Mouse (Mus musculus): ENCODE data around the gene Cep350. TPM values are rescaled to one million over a fixed set of nuclear protein-coding genes. Genes with fewer than 3 reads are reported as not detected.
A peak's percentile ranks its signal among the peaks of the same experiment; 100 is the strongest.

Gene Cep350
- polyA plus RNA-seq (2012; rRNA removed) = 11.4 and 13.7 TPM in 2 replicates

- DNase-seq (ENCODE audit: extremely low spot score in 1 of 2, low spot score in 1 of 2) = peak; percentile 95 to 97
Observed at GRCm38 (mm10) chr1:155973068-155973718, at the start of gene Cep350. TSS of gene Cep350 (minus strand) at chr1:155973255.

- DNase-seq (ENCODE audit: extremely low spot score in 1 of 2, low spot score in 1 of 2) = no peak
Observed at GRCm38 (mm10) chr1:156020402-156020801, 47.3 kb upstream of the Cep350 start.

DNA sequence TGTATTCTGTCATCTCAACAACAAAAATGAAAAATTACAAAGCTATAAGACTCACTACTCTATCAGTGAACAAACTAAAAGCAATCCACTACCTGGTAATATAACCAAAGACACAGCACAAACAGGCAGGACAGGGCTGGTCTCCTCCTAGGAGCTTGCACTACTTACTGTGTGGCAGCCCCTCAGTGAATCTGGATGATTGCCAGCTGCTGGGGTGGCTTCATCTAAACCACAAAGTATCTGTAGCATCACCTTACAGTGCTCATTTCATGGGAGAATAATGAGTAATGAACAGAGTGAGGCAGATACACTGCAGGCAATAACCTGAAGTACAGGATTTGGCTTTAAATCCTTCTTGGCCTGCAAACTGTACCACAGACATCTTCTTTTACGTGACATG lies 46.7 kb upstream of the Cep350 start:
- no peak for DNase-seq (ENCODE audit: extremely low spot score in 1 of 2, low spot score in 1 of 2)

GRCm38 (mm10) chr1:156009003-156009402 lies 35.9 kb upstream of the Cep350 start:
- no peak for DNase-seq (ENCODE audit: extremely low spot score in 1 of 2, low spot score in 1 of 2)

DNA sequence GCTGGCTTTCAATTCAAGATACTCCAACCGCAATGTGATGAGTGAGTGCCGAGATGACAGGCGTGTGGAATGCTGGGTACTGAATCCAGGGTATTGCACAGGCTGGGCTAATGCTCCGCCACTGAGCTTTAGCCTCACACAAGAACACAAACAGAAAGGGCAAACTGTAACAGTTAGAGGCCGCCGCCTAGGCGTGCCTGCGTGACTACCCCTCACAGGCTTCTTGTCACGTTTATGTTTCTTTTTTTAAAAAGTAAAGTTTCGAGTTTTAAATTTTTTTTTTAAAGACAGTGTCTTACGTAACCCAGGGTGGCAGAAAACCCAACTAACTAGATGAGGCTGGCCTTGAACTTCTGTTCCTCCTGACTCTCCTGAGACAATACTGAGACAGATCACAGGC lies 32.9 kb upstream of the Cep350 start:
- no peak for DNase-seq (ENCODE audit: extremely low spot score in 1 of 2, low spot score in 1 of 2)

- DNase-seq (ENCODE audit: extremely low spot score in 1 of 2, low spot score in 1 of 2) = no peak
Observed at GRCm38 (mm10) chr1:156003201-156003935, 30.3 kb upstream of the Cep350 start.

DNA sequence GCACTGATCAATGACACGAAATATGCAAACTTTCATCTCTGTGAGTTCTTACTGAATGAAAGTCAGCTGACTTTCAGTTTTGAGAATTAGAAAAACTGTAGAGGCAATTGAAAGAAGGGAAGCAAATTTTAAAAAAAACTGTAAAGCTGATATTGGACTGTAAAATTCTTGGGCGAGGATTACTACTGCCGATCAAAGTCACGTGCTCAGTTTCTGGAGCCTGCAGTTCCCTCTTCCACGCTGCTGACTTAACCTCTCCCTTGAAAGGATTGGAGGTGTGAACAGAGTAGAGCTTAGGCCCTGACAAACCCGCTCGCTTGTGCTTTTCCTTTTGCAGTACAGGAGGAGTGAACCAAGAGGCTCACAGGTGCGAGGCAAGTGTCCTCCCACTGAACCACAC lies 29.3 kb upstream of the Cep350 start:
- no peak for DNase-seq (ENCODE audit: extremely low spot score in 1 of 2, low spot score in 1 of 2)

DNA sequence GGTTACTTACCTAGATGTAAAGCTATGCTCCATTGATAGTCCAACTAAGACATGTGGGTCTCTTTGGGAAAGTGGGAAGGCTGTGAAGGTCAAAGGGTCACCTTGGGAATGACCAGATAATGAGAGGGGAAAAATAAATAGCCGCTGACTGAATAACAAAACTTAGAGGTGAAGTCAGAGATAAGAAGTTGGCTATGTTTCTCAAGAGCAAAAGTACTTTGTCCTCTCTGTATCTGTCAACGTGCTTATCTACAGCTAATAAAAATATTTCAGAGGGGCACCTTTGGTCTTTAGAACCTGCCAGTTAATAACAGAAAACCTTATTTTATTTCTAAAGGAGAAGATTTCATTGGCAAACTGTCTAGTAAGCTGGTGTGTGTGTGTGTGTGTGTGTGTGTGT lies 22.6 kb upstream of the Cep350 start:
- no peak for DNase-seq (ENCODE audit: extremely low spot score in 1 of 2, low spot score in 1 of 2)

DNA sequence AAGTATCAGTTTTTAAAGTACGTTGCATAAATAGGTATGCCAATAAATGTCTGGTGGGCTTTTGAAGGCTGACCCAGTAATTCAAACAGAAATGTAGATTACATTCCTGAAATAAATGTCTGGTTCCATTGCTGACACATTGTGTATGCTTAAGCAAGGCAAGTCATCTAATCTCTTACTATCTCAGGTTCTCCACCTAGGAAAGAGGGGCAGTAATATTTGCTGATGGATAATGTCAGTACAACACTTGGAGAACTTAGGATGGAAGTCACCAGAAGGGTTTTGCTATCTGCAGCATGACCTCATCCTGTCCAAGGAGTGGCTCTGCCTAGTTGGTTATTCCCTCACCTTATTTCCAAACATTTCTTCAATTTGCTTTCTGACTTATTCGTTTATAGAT lies 21.5 kb upstream of the Cep350 start:
- no peak for DNase-seq (ENCODE audit: extremely low spot score in 1 of 2, low spot score in 1 of 2)

- no peak for DNase-seq (ENCODE audit: extremely low spot score in 1 of 2, low spot score in 1 of 2)
Observed at GRCm38 (mm10) chr1:155990391-155990790, 17.3 kb upstream of the Cep350 start.

- no peak for DNase-seq (ENCODE audit: extremely low spot score in 1 of 2, low spot score in 1 of 2)
Observed at GRCm38 (mm10) chr1:155989387-155989786, 16.3 kb upstream of the Cep350 start.

- DNase-seq (ENCODE audit: extremely low spot score in 1 of 2, low spot score in 1 of 2) = no peak
Observed at GRCm38 (mm10) chr1:155987625-155988024, 14.6 kb upstream of the Cep350 start.

GRCm38 (mm10) chr1:155974931-155975330 lies 1.9 kb upstream of the Cep350 start:
- DNase-seq (ENCODE audit: extremely low spot score in 1 of 2, low spot score in 1 of 2) = no peak

DNA sequence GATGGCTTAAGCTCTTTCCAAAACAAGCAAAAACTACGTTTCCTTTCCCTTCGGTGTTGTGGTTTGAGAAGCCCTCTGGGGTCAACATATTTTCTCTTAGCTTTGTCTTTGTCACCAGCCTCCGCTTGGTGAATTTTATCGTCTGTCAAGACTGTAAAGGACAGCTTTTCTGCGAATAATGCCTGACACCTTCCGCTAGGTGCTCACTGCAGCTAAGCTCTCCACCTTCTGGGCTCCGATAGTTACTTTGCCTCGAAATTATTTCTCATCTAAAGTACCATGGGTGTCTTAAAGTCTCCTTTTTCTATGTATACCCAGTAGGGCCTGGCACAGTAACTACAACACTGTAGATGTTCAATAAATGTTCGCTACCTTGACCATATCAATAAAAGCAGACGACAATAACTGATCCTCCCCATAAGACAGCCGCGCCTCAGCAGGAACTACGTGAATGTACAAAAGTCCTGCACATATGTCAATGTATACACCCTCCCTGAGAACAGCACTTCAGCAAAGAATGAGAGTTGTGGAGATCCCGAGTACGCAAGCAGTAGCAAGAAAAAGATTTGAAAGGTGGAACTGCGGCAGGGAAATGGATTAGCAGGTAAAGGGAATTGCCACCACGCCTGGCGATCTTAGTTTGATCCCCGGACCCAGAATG lies 794 bp upstream of the Cep350 start:
- DNase-seq (ENCODE audit: extremely low spot score in 1 of 2, low spot score in 1 of 2) = no peak

DNA sequence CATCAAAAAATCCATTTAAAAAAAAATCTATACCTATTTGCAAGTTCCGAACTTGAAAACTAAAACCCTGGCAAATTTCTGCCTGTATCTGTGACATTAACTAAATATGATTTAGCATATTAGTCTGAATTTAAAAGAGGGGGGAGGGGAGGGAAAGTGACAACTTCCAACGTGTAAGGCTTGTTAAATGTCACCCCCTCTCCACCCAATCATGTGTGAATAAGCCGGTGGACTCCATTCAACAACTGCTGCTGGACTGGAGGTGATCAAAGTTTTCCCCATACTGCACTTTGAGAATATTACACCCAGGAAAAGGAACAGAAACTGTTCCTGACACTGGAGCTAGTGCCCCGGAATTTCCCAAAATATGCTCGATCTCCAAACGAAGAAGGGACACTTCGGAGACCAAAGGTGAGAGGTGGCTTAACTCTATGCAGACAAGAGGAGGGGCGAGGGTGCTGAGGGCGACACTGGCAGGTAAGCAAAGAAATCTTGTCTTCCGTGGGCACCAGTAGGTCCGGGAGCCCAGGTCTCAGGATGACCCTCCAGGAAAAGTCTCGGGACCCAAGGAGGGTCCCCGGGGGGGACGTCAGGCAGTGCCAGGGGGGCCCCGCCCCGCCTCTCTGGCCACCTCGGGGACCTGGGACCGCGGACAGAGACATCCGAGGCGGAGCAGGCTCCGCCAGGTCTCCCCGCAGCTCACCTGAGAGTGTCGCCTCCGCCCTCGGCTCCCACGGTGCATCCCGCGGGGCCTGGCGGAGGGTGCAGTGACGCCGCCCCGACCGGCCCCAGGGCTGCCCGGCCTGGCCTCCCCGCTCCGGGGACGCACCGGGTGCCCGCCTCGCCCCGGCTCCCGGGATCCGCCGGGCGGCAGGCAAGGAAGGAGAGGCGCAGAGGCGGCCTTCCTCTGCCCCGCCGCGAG lies 648 bp downstream of the Cep350 start:
- DNase-seq (ENCODE audit: extremely low spot score in 1 of 2, low spot score in 1 of 2) = peak; percentile 8 to 9

GRCm38 (mm10) chr1:155949170-155949569 lies 23.9 kb downstream of the Cep350 start:
- DNase-seq (ENCODE audit: extremely low spot score in 1 of 2, low spot score in 1 of 2) = no peak

DNA sequence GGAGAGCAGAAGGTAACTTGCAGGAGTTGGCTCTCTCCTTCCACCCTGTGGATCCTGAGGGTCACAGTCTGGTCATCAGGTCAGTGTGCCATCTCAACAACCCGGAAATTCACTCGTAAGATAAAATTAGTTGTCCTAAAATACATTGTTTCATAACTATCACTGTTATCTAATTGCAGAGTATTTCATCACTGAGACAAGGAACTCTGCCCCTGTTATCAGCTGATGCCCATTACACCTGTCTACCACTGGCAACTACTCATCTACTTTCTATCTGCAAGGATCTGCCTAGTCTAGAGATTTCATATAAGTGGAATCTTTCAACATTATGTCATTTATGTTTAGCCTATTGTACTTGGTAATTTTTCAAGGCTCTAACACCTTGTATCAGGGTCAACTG lies 28.7 kb downstream of the Cep350 start:
- DNase-seq (ENCODE audit: extremely low spot score in 1 of 2, low spot score in 1 of 2) = no peak

DNA sequence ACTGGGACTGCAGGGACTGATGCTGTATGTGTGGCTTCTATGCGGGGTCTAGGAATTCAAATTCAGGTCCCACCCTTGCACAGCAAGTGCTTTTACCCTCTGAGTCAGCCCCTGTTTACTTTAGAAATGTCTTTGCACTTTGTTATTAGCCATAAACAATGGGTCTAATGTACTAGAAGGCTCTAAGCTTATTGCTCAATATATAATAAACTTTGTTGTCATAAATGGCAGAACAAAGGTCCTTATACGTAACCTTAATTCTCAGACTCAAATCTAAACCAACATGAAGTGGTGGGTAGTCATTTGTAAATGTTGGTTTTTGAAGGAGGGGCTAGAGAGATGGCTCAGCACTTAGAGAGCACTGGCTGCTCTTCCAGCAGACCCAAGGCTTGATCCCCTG lies 35.6 kb downstream of the Cep350 start:
- DNase-seq (ENCODE audit: extremely low spot score in 1 of 2, low spot score in 1 of 2) = no peak

GRCm38 (mm10) chr1:155934702-155935101 lies 38.4 kb downstream of the Cep350 start:
- DNase-seq (ENCODE audit: extremely low spot score in 1 of 2, low spot score in 1 of 2) = no peak

GRCm38 (mm10) chr1:155903561-155903960 lies 69.5 kb downstream of the Cep350 start:
- no peak for DNase-seq (ENCODE audit: extremely low spot score in 1 of 2, low spot score in 1 of 2)

DNA sequence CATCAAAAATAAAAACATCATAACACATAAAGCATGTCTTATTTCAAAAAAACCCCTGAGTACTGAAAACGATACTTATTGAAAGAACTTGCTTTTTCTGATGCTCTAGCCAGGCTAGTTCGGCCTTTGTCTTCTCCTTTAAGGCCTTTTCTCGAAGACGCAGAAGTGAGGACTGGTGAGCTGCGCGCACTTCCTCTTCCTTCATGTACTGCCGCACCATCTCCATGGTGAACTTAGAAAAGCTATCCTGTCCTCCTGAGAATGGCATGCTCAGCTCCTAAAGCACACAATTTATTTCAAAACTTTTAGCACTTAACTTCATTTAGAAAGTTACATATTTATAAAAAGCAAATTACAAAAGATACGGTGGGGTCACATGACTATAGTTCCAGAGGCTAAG lies 71.7 kb downstream of the Cep350 start:
- no peak for DNase-seq (ENCODE audit: extremely low spot score in 1 of 2, low spot score in 1 of 2)
